Mouse (Mus musculus) lung, embryonic 16.5 days (tissue): ENCODE data around the gene Srrd. TPM values are rescaled to one million over a fixed set of nuclear protein-coding genes. Genes with fewer than 3 reads are reported as not detected.

Experiments used
- ATAC-seq: fragments of 200-750 bp; cut with Nextera tagmentation; 2 replicates; pipeline ENCODE4 v1.8.0; 2017; ENCODE audit warnings: low read depth, mild to moderate bottlenecking, moderate library complexity
- H3K27ac ChIP-seq: fragments of 300-500 bp; sonication (generic); 2 replicates; pipeline ENCODE4 v1.5.1; 2014; ENCODE audit warnings: mild to moderate bottlenecking, control low read depth, low read length
- H3K27me3 ChIP-seq: fragments of 300-500 bp; sonication (generic); 2 replicates; pipeline ENCODE4 v1.6.1; 2014; ENCODE audit warnings: low read depth, low read length, mixed read lengths; ENCODE audit not compliant: control insufficient read depth, insufficient read depth
- H3K36me3 ChIP-seq: fragments of 300-500 bp; sonication (generic); 2 replicates; pipeline ENCODE4 v1.6.1; 2014; ENCODE audit warnings: low read length; ENCODE audit not compliant: control insufficient read depth, insufficient read depth
- H3K4me1 ChIP-seq: fragments of 300-500 bp; sonication (generic); replicated peaks from 2 replicates; pipeline ENCODE4 v1.6.1; 2014; ENCODE audit warnings: low read length, mixed read lengths; ENCODE audit not compliant: control insufficient read depth, insufficient read depth
- H3K4me2 ChIP-seq: fragments of 300-500 bp; sonication (generic); 2 replicates; pipeline ENCODE4 v1.6.1; 2014; ENCODE audit warnings: low read depth, low read length, control low read depth
- H3K4me3 ChIP-seq: fragments of 300-500 bp; sonication (generic); 2 replicates; pipeline ENCODE4 v1.5.1; 2014; ENCODE audit warnings: mild to moderate bottlenecking, low read length, control low read depth
- H3K9ac ChIP-seq: fragments of 300-500 bp; sonication (generic); 2 replicates; pipeline ENCODE4 v1.6.1; 2014; ENCODE audit warnings: low read length, control low read depth
- H3K9me3 ChIP-seq: fragments of 300-500 bp; sonication (generic); 2 replicates; pipeline ENCODE4 v1.6.1; 2016; ENCODE audit warnings: low read length; ENCODE audit not compliant: control insufficient read depth
- WGBS: fragments of 180-500 bp; shearing (Covaris S2); extraction: QIAGEN DNeasy Blood & Tissue Kit; methylation state at CpG from one replicate; pipeline ENCODE4 v1.1.7; 2014; 5-methylcytosine and 5-hydroxymethylcytosine counted together
- polyA plus RNA-seq: library from polyadenylated mRNA; unstranded; fragments of >200 nt; fragmentation: Nextera tagmentation; extraction: Ambion mirVana; gene quantifications from 2 replicates; pipeline ENCODE4 v1.2.1, GENCODE M21; 2015

Gene Srrd
- polyA plus RNA-seq, 1 experiment from 2014 or later, result 36.8 TPM

DNA sequence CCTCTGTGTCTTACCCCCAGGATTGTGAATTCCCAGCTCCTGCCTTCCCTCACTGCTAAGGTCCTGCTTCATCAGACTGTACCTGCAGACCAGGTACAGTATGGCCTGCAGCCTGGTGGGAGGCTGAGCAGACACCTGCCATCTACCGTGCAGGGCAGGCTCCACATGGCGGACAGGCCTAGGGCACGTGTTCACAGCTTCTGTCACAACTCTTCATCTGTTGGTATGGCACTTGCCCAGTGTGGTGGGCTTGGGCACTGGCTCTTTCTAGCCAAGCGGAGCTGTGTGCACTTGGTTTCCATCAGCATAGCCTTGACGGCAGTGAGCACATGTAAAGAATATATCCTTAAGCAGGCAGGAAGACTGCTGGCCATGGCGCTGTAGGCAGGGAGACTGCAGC, 24.0 kb upstream of the Srrd start:
- H3K4me3 ChIP-seq, result no peak overlapping the region
- H3K27me3 ChIP-seq, result no peaks in the 10 kb centered on the region
- H3K27ac ChIP-seq, result no peak overlapping the region
- H3K9me3 ChIP-seq, result no peaks in the 10 kb centered on the region
- H3K4me2 ChIP-seq, result no peak overlapping the region
- peaks cover 19% of the 10 kb centered on the region for H3K36me3 ChIP-seq
- H3K9ac ChIP-seq, result no peak overlapping the region
- ATAC-seq, result no peak
- 92% methylated on average over 6 of the region's 6 CpGs for WGBS
- no peaks in the 10 kb centered on the region for H3K4me1 ChIP-seq

DNA sequence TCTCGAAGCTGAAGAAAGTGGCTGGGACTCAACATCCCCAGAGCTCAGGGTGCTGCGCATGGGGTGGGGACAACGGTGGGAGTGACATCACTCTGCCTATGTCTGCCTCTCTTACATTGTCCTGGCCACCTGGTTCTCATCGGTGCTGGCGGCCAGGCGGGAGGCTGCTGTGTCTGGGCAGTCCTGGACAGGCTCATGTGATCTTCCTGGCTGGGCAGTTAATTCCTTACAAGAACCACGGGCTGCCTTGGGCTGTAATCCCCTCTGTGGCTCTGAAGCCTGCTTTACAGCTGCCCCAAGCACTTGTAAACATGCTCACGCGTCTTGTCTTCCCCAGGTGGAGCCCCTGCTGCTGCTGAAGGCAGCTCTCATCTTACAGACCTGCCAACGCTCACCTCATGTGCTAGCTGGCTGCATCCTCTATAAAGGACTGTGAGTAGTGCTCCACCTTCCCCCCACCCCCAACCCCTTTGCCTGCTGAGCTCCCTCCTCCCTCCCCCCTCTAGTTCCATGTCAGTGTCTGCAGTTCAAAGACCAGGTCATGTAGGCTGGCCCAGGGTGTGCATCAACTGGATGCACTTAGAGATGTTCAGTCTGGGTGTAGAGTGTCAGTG, 21.5 kb upstream of the Srrd start:
- Histone ChIP-seq H3K9ac (no peak overlapping the region), H3K9me3 (no peaks in the 10 kb centered on the region), H3K4me2 (no peak overlapping the region), H3K27ac (no peak overlapping the region), H3K27me3 (no peaks in the 10 kb centered on the region), H3K36me3 (peaks cover 7% of the 10 kb centered on the region), H3K4me3 (no peak overlapping the region), H3K4me1 (no peaks in the 10 kb centered on the region)
- ATAC-seq, result no peak
- WGBS, result 75% methylated on average over 10 of the region's 10 CpGs

DNA sequence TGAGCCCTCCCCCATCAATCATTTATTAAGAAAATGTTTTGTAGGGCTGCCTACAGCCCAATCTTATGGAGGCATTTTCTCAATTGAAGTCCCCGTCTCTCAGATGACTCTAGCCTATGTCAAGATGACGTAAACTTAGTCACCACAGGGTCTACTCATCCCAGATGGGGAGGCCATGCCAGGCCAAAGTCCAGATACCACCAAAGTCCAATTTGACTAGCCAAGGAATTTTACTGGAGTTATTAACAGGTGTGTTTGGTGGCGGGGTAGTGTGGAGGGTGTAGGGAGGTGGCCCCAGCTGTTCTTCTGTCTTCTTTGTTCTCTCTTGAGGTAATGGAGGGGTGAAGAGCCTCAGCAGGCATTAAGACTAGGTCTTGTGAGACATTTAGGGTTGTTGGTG, 17.2 kb upstream of the Srrd start:
- Histone ChIP-seq H3K27ac (no peak overlapping the region), H3K4me3 (no peak overlapping the region), H3K27me3 (no peaks in the 10 kb centered on the region), H3K9me3 (no peaks in the 10 kb centered on the region), H3K4me1 (no peaks in the 10 kb centered on the region), H3K4me2 (no peak overlapping the region), H3K9ac (no peak overlapping the region), H3K36me3 (peaks cover 7% of the 10 kb centered on the region)
- ATAC-seq, result no peak
- WGBS, result 96% methylated on average over 3 of the region's 3 CpGs

DNA sequence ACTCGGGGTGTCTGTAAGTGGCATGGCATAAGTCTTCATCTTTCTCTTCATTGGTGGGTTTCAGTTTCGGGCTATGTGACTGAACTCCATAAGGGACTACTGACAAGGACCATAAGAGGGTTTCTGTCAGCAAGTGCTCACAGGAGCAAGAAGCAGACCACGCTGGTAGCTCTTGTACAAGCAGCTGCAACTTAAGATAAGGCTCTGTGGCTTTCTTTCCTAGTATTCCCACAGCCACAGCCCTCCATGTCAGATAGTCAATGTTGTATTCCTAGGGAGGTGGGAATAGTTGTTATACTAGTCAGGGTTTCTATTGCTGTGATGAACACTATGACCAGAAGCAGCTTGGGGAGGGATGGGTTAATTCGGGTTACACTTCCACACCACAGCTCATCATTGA, 16.7 kb upstream of the Srrd start:
- Histone ChIP-seq H3K9me3 (no peaks in the 10 kb centered on the region), H3K4me3 (no peak overlapping the region), H3K36me3 (peaks cover 2% of the 10 kb centered on the region; the same call in 1 of the 2 replicates), H3K4me2 (no peak overlapping the region), H3K27ac (no peak overlapping the region), H3K4me1 (no peaks in the 10 kb centered on the region), H3K9ac (no peak overlapping the region), H3K27me3 (no peaks in the 10 kb centered on the region)
- WGBS, result 85% methylated on average over 4 of the region's 4 CpGs
- no peak for ATAC-seq

DNA sequence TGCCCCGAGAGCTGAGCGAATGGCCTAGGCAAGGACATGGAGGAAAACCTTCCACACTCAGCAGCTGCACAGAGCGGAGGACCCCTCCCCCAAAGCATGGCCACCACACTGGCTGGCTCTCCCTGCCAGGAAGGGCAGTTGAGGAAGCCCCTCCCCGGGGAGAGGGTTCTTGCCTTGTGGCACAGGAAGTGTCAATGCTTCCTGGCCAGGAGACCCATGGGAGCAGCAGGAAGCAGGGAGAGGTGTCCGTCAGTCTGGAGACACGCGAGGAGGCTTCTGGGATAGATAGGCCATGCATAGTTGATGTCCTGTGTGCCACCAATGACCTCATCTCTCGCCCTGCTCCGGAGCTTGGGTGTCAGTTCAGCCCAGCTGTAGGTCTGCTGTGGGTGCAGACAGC, 13.5 kb upstream of the Srrd start:
- no peak for ATAC-seq
- no peaks in the 10 kb centered on the region for H3K9me3 ChIP-seq
- no peak overlapping the region for H3K27ac ChIP-seq
- H3K4me1 ChIP-seq, result no peaks in the 10 kb centered on the region
- H3K4me3 ChIP-seq, result no peak overlapping the region
- no peak overlapping the region for H3K9ac ChIP-seq
- 0 out of 2 replicates have a peak, but pooled peaks cover 2% of the 10 kb centered on the region for H3K36me3 ChIP-seq
- H3K4me2 ChIP-seq, result no peak overlapping the region
- no peaks in the 10 kb centered on the region for H3K27me3 ChIP-seq
- WGBS, result 83% methylated on average over 9 of the region's 9 CpGs

DNA sequence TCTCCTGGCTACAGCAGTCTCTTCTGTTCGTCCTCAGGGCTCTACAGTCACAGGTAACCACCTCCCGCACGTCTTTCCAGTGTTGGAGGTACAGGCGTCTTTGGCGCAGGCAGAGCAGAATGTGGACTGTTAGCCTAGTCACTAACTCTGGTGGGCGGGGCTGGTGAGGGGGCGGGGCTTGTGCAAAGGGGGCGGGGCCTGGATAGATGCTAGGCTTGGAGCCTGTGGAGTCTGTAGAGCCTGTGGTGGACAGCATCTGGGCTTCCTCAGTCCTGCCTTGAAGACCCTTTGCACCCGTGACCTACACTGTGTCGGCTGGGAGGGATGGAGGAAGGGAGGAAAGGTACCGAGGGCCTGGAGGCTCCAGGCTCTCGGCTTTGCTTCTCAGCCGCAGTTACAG, 13.1 kb upstream of the Srrd start, which contains the start of gene Gm6583:
Gene Gm6583 (minus strand): TSS at position 124 of the 400 bp plus-strand sequence.
- ATAC-seq, result no peak
- peaks cover 2% of the 10 kb centered on the region; the same call in 1 of the 2 replicates for H3K36me3 ChIP-seq
- 59% methylated on average over 13 of the region's 13 CpGs for WGBS

DNA sequence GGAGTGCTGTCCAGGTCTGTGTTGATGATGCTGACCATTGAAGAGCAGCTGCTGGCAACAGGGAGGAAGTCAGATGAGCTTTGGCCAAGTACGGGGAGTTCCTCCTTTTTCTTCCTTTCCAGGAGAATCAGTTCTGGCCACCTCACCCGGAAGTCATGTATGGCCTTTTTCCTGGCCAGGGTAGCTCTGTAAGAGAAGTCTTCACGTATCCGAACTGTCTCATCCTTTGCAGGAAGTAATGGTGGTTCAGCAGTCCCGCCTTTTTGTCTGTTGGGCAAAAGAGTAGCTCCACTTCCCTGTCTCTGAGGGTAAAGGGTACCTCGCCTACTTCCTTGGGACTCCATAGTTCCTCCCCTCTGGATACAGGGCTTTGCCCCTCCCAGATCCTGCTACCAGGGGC, 12.7 kb upstream of the Srrd start:
- Histone ChIP-seq H3K27ac (no peak overlapping the region), H3K4me2 (no peak overlapping the region), H3K4me1 (no peaks in the 10 kb centered on the region), H3K36me3 (peaks cover 4% of the 10 kb centered on the region; the same call in 1 of the 2 replicates), H3K9ac (no peak overlapping the region), H3K27me3 (no peaks in the 10 kb centered on the region), H3K4me3 (no peak overlapping the region), H3K9me3 (no peaks in the 10 kb centered on the region)
- 75% methylated on average over 6 of the region's 6 CpGs for WGBS
- ATAC-seq, result no peak

More for the DNA sequence above, 13.1 kb upstream of the Srrd start, which contains the start of gene Gm6583:
- no peaks in the 10 kb centered on the region for H3K9me3 ChIP-seq
- H3K4me2 ChIP-seq, result no peak within 1 kb of the TSS
- H3K4me1 ChIP-seq, result no peaks in the 10 kb centered on the region
- H3K4me3 ChIP-seq, result no peak within 1 kb of the TSS
- no peaks in the 10 kb centered on the region for H3K27me3 ChIP-seq
- H3K27ac ChIP-seq, result no peak within 1 kb of the TSS
- no peak within 1 kb of the TSS for H3K9ac ChIP-seq

DNA sequence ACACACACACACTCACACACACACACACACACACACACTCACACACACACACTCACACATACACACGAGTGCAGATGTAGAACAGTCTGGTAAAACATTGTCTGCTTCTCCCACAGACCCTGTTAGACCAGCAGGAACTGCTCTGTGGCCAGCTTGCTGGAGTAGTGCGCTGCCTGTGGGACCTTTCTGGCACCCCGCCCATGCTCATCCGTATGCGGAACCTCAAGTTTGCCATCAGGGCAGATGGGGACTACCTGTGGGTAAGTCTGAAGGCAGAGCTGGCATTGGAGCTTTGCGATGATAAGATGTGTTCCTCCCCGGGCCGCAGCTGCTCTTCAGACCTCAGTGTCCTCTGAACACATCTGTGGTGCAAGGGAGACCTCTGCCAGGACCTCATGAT, 6.3 kb upstream of the Srrd start:
- 82% methylated on average over 8 of the region's 8 CpGs for WGBS
- Histone ChIP-seq H3K4me3 (no peak overlapping the region), H3K27me3 (no peaks in the 10 kb centered on the region), H3K4me1 (no peaks in the 10 kb centered on the region), H3K9ac (no peak overlapping the region), H3K4me2 (no peak overlapping the region), H3K36me3 (peaks cover 12% of the 10 kb centered on the region), H3K9me3 (no peaks in the 10 kb centered on the region), H3K27ac (no peak overlapping the region)
- no peak for ATAC-seq

DNA sequence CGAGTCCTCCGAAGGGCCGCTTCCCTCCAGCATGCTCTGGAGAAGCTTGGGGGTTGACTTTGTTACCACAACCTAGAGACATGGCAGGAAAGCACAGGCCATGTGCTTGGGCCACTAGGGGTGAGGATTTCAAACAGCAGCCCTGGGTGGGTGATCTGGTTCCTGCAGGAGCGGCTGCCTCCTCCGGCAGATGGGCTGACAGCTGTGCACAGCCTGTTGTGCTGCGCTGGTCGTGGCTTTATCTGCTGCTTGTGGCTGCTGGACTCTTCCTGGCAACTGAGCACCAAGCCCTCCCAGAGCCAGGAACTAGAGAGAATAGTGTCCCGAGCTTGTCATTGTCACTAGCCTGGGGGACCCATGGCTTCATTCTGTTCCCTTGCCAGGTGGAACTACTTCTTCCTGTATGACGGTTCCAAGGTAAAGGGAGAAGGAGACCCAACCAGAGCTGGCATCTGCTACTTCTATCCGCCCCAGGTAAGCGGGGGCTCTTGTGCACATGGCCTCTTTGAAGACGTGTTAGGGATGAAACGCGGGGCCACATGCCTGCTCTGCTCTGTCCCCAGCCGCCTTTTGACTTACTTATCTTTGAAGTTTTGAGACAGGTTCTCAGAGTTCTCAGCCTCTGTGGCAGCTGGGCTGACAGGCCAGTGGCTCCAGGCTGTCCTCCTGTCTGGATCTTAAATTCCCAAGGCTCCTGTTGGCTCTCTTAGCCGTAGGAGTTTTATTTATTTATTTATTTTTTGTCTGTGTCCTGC, 3.5 kb upstream of the Srrd start:
- no peaks in the 10 kb centered on the region for H3K9me3 ChIP-seq
- H3K4me2 ChIP-seq, result no peak overlapping the region
- no peak overlapping the region for H3K27ac ChIP-seq
- H3K9ac ChIP-seq, result no peak overlapping the region
- no peak for ATAC-seq
- WGBS, result 79% methylated on average over 16 of the region's 16 CpGs
- H3K4me1 ChIP-seq, result peaks cover 13% of the 10 kb centered on the region
- peaks cover 12% of the 10 kb centered on the region for H3K36me3 ChIP-seq
- no peak overlapping the region for H3K4me3 ChIP-seq
- H3K27me3 ChIP-seq, result no peaks in the 10 kb centered on the region
